8 mouse cellular contexts compared by ENCODE assay signal in the genomic region with DNA sequence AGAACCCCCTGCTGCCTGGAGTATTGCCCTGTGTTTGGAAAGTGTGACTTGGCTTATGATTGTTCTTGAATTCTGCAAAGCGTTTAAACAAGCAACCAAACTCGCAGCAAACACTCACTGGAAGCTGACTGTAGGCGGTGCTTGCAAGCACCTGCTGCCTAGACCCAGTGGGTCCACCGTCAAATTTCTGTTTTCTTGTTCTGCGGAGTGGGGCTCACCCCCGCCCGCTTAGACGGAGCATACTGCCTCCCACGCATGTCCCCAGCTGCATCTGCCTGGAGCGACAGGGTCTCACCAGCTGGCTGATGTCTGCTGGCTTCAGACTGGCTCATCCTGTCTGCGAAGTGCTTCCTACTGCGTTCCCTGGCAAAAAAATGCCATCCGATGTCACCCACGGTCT. TPM values are rescaled to one million over a fixed set of nuclear protein-coding genes. Genes with fewer than 3 reads are reported as not detected.
A peak's percentile ranks its signal among the peaks of the same experiment; 100 is the strongest.
DNase-seq lines count a peak whose midpoint lies in the region; ATAC-seq and TF ChIP-seq lines count a peak whose summit lies in the region.

No protein-coding gene starts in this region.

- H3K4me1 ChIP-seq in forebrain, embryonic 12.5 days: peaks cover 23% of the 10 kb centered on the region
- peaks cover 2% of the 10 kb centered on the region; the same call in 1 of the 2 replicates for H3K4me1 ChIP-seq in hindbrain, embryonic 11.5 days (replicated peaks; ENCODE audit: control insufficient read depth, insufficient read depth, low read length)
- H3K4me1 ChIP-seq in liver, embryonic 16.5 days (ENCODE audit: control insufficient read depth, low read depth, low read length): peaks cover 3% of the 10 kb centered on the region; the same call in 1 of the 2 replicates
- H3K4me1 ChIP-seq in neural tube, embryonic 14.5 days (ENCODE audit: control insufficient read depth, insufficient read depth, low read length): peaks cover 8% of the 10 kb centered on the region; the same call in 1 of the 2 replicates

- H3K27ac ChIP-seq in forebrain, embryonic 12.5 days: no peak overlapping the region
- H3K27ac ChIP-seq in hindbrain, embryonic 11.5 days (ENCODE audit: low read depth, low read length): no peak overlapping the region
- peak overlapping the region; percentile 88 for H3K27ac ChIP-seq in layer of hippocampus, adult 2 months
- no peak overlapping the region for H3K27ac ChIP-seq in liver, embryonic 16.5 days (ENCODE audit: low read length)
- H3K27ac ChIP-seq in neural tube, embryonic 14.5 days (ENCODE audit: low read depth, low read length): no peak overlapping the region

- peaks cover 18% of the 10 kb centered on the region for H3K27me3 ChIP-seq in forebrain, embryonic 12.5 days
- 0 out of 2 replicates have a peak, but pooled peaks cover 2% of the 10 kb centered on the region for H3K27me3 ChIP-seq in hindbrain, embryonic 11.5 days (ENCODE audit: control insufficient read depth, insufficient read depth, low read length)
- H3K27me3 ChIP-seq in liver, embryonic 16.5 days (ENCODE audit: control insufficient read depth, insufficient read depth, low read depth, low read length): peaks cover 19% of the 10 kb centered on the region
- no peaks in the 10 kb centered on the region for H3K27me3 ChIP-seq in neural tube, embryonic 14.5 days (ENCODE audit: control insufficient read depth, insufficient read depth, low read length)

- no peak; the same call in 1 of the 2 replicates for TF ChIP-seq CTCF in layer of hippocampus, adult 2 months (conservative IDR thresholded peaks at IDR 0.05)

- DNase-seq in embryo, embryonic 10.5 days (ENCODE audit: low spot score): peak; percentile 16
- no peak for DNase-seq in embryo, embryonic 10 days (ENCODE audit: low spot score)
- DNase-seq in hindbrain, embryonic 11.5 days (ENCODE audit: low spot score): peak; percentile 22
- peak; percentile 84 to 87 for DNase-seq in layer of hippocampus, adult 2 months (ENCODE audit: low spot score in 2 of 2)
- peak; percentile 85 to 94 for DNase-seq in thymus, postnatal 36 days

- WGBS in forebrain, embryonic 12.5 days: 19% methylated on average over 14 of the region's 14 CpGs
- 22% methylated on average over 14 of the region's 14 CpGs for WGBS in hindbrain, embryonic 11.5 days
- WGBS in liver, embryonic 16.5 days (ENCODE audit: insufficient replicate concordance): 14% methylated on average over 14 of the region's 14 CpGs
- WGBS in neural tube, embryonic 14.5 days: 13% methylated on average over 14 of the region's 14 CpGs

- no peak for ATAC-seq in forebrain, embryonic 12.5 days (ENCODE audit: low FRiP score)
- ATAC-seq in hindbrain, embryonic 11.5 days (ENCODE audit: low FRiP score): no peak
- no peak for ATAC-seq in liver, embryonic 16.5 days (ENCODE audit: low read depth)
- no peak for ATAC-seq in neural tube, embryonic 14.5 days (ENCODE audit: low read depth)

- no peak overlapping the region for H3K9ac ChIP-seq in forebrain, embryonic 12.5 days
- no peak overlapping the region for H3K9ac ChIP-seq in hindbrain, embryonic 11.5 days (ENCODE audit: low read depth, low read length)
- H3K9ac ChIP-seq in liver, embryonic 16.5 days (ENCODE audit: low read depth, low read length): no peak overlapping the region
- no peak overlapping the region for H3K9ac ChIP-seq in neural tube, embryonic 14.5 days (replicated peaks; ENCODE audit: low read depth, low read length)

- no peaks in the 10 kb centered on the region for H3K9me3 ChIP-seq in forebrain, embryonic 12.5 days
- H3K9me3 ChIP-seq in hindbrain, embryonic 11.5 days (ENCODE audit: control insufficient read depth, low read length): no peaks in the 10 kb centered on the region
- H3K9me3 ChIP-seq in liver, embryonic 16.5 days (replicated peaks; ENCODE audit: control insufficient read depth, low read length): no peaks in the 10 kb centered on the region
- H3K9me3 ChIP-seq in neural tube, embryonic 14.5 days (ENCODE audit: control insufficient read depth, low read length): no peaks in the 10 kb centered on the region

- peak overlapping the region; percentile 30; the same call in 1 of the 2 replicates for H3K4me3 ChIP-seq in forebrain, embryonic 12.5 days (replicated peaks)
- H3K4me3 ChIP-seq in hindbrain, embryonic 11.5 days (ENCODE audit: low read depth, low read length): 0 out of 2 replicates have a peak overlapping the region, but pooled peaks have one; percentile 6
- peak overlapping the region; percentile 51 for H3K4me3 ChIP-seq in layer of hippocampus, adult 2 months
- H3K4me3 ChIP-seq in liver, embryonic 16.5 days (ENCODE audit: low read depth, low read length): peak overlapping the region; percentile 16; the same call in 1 of the 2 replicates
- H3K4me3 ChIP-seq in neural tube, embryonic 14.5 days (ENCODE audit: low read depth, low read length): peak overlapping the region; percentile 9; the same call in 1 of the 2 replicates

- peak overlapping the region; percentile 50 for H3K4me2 ChIP-seq in forebrain, embryonic 12.5 days
- H3K4me2 ChIP-seq in hindbrain, embryonic 11.5 days (replicated peaks; ENCODE audit: low read depth, low read length): peak overlapping the region; percentile 35
- H3K4me2 ChIP-seq in liver, embryonic 16.5 days (ENCODE audit: low read depth, low read length): peak overlapping the region; percentile 44
- H3K4me2 ChIP-seq in neural tube, embryonic 14.5 days (ENCODE audit: low read depth, low read length): peak overlapping the region; percentile 45

- H3K36me3 ChIP-seq in forebrain, embryonic 12.5 days (replicated peaks): no peaks in the 10 kb centered on the region
- no peaks in the 10 kb centered on the region for H3K36me3 ChIP-seq in hindbrain, embryonic 11.5 days (ENCODE audit: control insufficient read depth, insufficient read depth, low read length)
- no peaks in the 10 kb centered on the region for H3K36me3 ChIP-seq in liver, embryonic 16.5 days (ENCODE audit: control insufficient read depth, insufficient read depth)
- H3K36me3 ChIP-seq in neural tube, embryonic 14.5 days (ENCODE audit: control insufficient read depth, insufficient read depth, low read length): no peaks in the 10 kb centered on the region

RNA-seq across cellular contexts. Expression of gene Pgpep1l, which starts 0.5 kb away (rescaled TPM):
- polyA plus RNA-seq in forebrain, embryonic 12.5 days (2016; fragmentation: Nextera tagmentation; extraction: Ambion mirVana): not detected in 2 replicates
- polyA plus RNA-seq in hindbrain, embryonic 11.5 days (2014; fragmentation: Nextera tagmentation; extraction: Ambion mirVana): not detected in 2 replicates
- 1 to 10 TPM; 3.2 to 3.6 TPM for total RNA-seq in layer of hippocampus, adult 2 months (2021)
- polyA plus RNA-seq in liver, embryonic 16.5 days (2015; fragmentation: Nextera tagmentation; extraction: Ambion mirVana): not detected in 2 replicates
- polyA plus RNA-seq in neural tube, embryonic 14.5 days (2014; fragmentation: Nextera tagmentation; extraction: Ambion mirVana): not detected in 2 replicates

RNA-seq across cellular contexts. Expression of gene Fam169b, which starts 9.1 kb away (rescaled TPM):
- polyA plus RNA-seq in forebrain, embryonic 12.5 days (2016; fragmentation: Nextera tagmentation; extraction: Ambion mirVana): 0.49 and 0.74 TPM in 2 replicates
- polyA plus RNA-seq in hindbrain, embryonic 11.5 days (2014; fragmentation: Nextera tagmentation; extraction: Ambion mirVana): 0.21 and 0.36 TPM in 2 replicates
- total RNA-seq in layer of hippocampus, adult 2 months (2021): 1 to 10 TPM in 1 of 2 experiments, under 1 TPM in 1; 0.64 to 1.1 TPM
- polyA plus RNA-seq in liver, embryonic 16.5 days (2015; fragmentation: Nextera tagmentation; extraction: Ambion mirVana): 0.54 and 1.1 TPM in 2 replicates
- not detected in 2 replicates for polyA plus RNA-seq in neural tube, embryonic 14.5 days (2014; fragmentation: Nextera tagmentation; extraction: Ambion mirVana)
